Mouse (Mus musculus) right cerebral cortex, postnatal 14 days (tissue): Measurements from ENCODE around the gene Clec1b.

Source experiments
- DNase-seq: peaks from one replicate; pipeline ENCODE4 v3.0.0; 2022

The Clec1b gene

GRCm38 (mm10) chr6:129414177-129414576 is 17.1 kb downstream of the Clec1b start:
- no peak for DNase-seq

DNA sequence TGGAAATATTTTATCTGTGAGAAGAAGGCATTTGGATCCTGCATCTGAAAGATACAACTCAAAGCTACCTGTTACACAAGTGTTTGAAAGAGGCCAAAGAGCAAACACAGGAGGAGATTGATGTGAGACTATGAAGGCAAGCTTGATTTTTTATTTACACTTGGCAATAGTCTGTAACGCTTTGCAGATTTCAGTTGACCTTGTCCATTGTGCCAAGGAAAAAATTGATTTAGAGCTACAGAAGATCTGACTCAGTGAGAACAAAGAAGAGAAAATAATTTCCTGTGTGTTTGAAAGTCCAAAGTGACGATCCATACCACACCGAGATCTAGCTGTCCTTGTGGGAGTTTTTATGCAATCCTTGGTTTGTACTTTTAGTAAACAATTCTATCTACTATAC is 25.2 kb downstream of the Clec1b start:
- no peak for DNase-seq

DNA sequence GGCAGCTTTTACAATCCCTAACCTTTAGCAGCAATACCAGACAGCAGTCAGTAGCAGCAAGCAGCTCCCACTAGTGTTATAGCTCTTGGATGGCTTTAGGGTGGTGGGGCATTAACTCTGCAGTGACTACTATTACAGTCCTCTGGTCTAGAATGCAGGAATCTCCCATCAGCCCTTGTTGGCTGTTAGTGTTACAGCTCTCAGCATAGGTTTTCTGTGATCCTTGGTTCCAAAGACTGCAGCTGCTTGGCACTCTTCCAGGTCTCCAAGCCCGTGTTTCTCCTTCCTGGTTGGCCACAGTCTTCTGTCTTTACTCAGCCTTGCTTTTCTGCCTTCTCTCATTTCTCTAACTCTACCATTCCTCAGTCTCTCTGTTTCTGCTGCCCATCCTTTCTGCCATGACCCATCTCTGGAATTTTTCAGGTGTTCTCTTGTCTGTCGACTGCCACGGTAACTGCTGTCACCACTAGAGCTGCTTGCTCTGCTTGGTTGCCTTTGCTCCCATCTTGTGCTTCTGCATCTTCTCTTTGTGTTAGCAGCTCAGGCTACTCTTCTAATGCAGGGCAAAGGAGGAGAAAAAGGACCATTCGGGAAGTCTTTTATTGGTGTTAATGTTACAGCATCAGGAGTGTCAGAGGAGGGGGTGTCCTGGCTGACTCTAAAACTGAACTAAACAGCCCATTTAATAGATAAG is 26.1 kb downstream of the Clec1b start:
- DNase-seq: no peak

- peak; percentile 37 for DNase-seq
Measured at GRCm38 (mm10) chr6:129423734-129424072, 26.6 kb downstream of the Clec1b start.

- DNase-seq: no peak
Measured at GRCm38 (mm10) chr6:129425217-129425616, 28.1 kb downstream of the Clec1b start.

DNA sequence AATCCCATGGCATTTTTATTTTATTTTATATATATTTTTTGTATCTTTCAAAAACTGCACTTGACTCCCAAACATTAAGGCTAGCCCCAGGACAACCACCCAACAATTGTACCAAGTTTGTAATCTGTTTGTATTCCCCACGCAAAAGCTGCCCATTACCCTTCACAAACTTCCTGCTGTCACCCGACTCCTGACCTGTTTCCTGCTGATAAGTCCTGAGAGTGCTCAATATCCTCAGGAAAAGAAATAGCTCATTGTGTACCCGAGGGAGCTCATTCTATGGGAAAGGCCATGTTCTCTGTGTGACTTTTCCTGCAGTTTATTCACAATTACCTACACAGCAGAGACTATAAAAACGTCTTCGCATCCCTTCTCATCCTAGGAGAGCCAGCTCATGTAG is 28.7 kb downstream of the Clec1b start:
- no peak for DNase-seq

DNA sequence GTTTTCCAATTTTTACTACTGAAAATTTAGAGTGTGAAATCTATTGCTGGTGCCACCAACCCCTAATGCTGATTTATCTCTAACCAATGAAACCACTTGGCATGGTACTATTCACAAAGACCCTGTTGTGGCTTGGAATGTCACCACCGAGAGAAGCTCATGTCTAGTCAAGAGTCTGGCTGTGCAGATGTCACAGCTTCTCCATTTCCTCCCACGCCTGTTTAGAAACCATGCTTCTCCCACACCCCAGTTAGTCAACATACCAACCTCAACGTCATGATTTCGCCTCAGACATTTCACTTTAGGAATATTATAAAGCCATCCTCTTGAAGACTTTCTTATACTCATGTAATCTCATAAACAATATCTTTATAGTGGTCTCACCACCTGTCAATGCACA is 30.2 kb downstream of the Clec1b start:
- DNase-seq: no peak

GRCm38 (mm10) chr6:129434239-129434638 is 37.1 kb downstream of the Clec1b start:
- DNase-seq: no peak

- DNase-seq: no peak
Measured at GRCm38 (mm10) chr6:129436025-129436424, 38.9 kb downstream of the Clec1b start.

DNA sequence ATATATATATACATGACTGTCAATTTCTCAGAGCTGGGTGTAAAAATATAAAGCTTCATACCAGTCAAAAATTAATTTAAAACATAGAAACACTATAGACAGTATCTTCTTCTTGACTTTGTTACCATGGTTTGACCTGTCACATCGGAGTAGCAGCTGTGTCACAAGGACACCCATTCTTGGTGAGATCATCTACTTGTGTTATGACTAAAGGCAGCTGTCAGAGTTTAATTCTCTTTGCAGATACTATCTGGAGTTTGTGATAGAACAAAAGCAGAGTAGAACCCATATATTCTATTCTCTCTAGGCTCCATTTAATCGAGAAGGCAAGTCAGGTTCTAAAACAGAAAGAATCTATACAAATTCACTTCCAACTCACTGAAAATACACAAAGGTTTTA is 40.9 kb downstream of the Clec1b start:
- DNase-seq: no peak

DNA sequence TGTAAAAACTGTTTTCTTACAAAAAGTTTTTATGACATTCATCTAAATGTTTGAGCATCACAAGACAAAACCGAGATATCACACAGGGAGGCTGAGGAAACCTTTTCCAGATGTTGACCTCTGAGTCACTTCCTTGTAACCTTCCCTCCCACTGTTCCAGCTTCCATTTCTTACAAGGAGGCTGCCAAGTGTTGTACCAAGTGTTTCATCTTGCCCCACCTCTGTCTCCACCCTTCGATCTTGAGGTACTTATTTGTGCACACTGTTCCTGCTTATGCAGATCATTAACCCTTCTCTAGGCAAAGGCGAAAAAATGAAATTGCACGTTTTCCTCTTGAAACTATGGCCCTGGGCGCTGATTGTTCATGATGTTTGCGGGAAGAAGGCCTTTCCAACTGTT is 52.6 kb downstream of the Clec1b start:
- no peak for DNase-seq

DNA sequence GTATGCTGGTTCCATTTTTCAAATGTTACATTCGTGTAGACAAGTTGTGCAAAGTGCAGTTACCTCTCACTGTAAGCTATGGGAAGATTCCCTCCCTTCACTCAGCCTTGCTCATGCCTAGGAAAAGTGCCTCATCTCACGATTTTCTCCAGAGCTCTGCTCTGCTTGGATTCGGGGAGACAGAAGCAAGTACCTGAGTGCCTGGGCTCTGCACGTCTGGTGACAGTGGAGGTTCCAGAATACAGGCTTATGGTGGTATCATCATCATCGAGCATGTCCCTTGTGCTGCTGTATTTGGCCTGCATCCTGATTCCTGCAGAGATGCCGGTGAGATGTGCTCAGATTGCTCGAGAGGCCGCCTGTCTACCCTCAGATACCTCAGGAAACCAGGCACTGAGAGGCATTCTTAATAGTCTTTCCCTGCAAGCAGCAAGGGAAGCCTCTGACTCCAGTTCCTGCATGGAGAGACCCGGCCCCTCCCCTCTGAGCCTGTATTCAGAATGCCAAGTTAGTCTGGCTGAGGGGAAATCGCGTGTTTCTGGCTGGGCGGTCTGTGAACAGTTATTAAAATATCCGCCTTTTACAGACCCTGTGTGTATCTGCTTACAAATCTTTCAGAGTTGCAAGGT is 54.4 kb downstream of the Clec1b start, which contains the start of gene Clec1a:
TSS of gene Clec1a (minus strand) at position 590 of the 629 bp plus-strand sequence.
- DNase-seq: peak; percentile 6
